Mouse (Mus musculus) gastrocnemius, postnatal 25 days (tissue): ENCODE results near the gene Rdx. TPM values are rescaled to one million over a fixed set of nuclear protein-coding genes. Genes with fewer than 3 reads are reported as not detected.

Experiments used
- DNase-seq: peaks from one replicate; pipeline ENCODE4 v3.0.0; 2022
- microRNA-seq, 2 experiments: library from miRNA; unstranded; fragments of <30 nt; microRNA quantifications; one replicate each; pipeline ENCODE4 v1.2.0; 2021; ENCODE audit warnings: borderline replicate concordance in 2 of 2
- total RNA-seq, 2 experiments: library from RNA; stranded (reverse); gene quantifications; 1 replicate in 1 of 2; 2 replicates in 1 of 2; pipeline ENCODE4 v1.2.3; 2021

Gene Rdx
- total RNA-seq, 2 experiments from 2014 or later, result 101 to 109 TPM

DNA sequence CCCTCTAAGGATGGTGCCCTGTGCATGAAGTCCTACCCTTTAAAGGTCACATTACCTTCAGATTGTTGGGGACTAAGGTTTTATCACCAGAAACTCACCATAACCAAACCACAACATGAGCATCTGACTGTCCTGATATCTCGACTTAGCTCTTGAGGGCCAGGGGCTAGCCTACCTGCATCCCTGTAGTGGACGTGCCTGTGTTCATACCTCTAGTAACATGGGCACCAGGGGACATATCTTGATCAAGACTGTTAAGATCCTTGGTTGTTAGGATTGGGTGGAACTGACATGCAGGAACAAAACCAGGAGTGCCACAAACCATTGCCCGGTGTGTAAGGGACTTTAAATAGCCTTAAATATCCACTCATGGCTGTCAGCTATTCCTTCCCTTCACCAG lies 60.2 kb downstream of the Rdx start:
- no peak for DNase-seq

GRCm38 (mm10) chr9:52110738-52111137 lies 63.8 kb downstream of the Rdx start:
- DNase-seq, result no peak

GRCm38 (mm10) chr9:52113091-52113490 lies 66.1 kb downstream of the Rdx start:
- no peak for DNase-seq

GRCm38 (mm10) chr9:52119212-52119611 lies 72.2 kb downstream of the Rdx start:
- DNase-seq, result no peak

DNA sequence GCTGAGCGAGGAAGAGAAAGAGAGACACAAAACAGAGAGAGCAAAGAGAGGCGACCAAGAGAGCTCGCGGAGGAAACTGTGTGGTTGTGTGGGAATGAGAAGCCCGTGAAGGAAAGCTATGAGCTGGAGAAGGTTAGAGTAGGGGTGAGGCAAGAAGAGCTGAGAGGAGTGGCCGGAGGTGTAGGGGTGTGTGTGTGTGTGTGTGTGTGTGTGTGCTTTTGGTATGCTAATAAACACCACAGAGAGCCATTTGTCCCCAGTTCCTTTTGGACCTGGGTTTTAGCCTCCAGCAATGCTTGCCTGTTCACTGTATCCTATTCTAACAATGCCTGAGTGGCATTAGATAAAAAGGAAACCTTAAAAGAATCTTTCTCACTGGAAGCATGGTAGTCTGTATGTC lies 78.3 kb downstream of the Rdx start:
- DNase-seq, result no peak

DNA sequence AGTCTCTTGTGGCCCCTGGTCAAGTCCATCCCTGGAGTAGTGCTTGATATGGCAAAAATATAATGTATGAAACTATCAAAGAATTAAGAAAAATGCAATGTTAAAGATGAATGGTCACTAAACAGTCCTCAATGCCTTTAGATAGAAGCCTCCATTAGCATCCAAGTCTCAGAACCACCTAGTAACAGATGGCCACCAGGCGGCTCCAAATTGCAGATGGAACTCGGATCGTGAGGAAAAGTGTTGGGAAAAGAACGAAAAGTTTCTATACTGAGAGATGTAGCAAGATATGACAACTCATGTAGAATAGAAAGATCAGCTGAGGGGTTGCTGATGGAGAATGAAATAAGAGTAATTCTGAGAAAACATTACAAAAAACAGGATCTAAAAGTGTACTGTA lies 83.4 kb downstream of the Rdx start:
- no peak for DNase-seq

DNA sequence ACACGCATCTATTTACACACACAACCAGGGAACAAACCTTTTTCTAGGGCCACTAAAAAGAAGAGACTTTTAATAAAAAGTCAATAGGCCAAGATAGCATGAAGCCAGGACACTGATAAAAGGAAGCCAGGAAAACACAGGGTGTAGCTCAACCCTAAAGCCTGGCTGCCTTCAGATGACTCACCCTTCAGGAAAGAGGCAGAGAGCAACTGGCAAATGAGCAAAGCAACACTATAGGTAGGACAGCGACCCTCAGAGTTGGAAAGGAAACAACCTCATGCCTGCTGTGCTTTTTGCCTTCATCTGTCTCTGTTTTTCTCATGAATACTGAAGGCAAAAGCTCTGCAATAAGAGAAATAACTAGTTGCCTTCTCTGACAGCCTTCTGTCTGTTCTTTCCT lies 85.8 kb downstream of the Rdx start:
- no peak for DNase-seq

Small RNA genes lying within 50 kb of the gene (microRNA-seq; reads per million reads assigned to microRNA genes)
- gene Gm27686 (0 to 0.26 reads per million in 2 experiments), gene Mir6244 (0 reads per million in 2 experiments)

Other genes starting within 250 kb of the Rdx start
- 10 to 100 TPM; 42.1 to 48.2 TPM for gene Fdx1, start 83.6 kb upstream of the Rdx start, total RNA-seq
- gene Zc3h12c, start 121.4 kb downstream of the Rdx start, total RNA-seq, result 1 to 10 TPM; 5.7 to 6.8 TPM